Mouse (Mus musculus) neural tube, embryonic 10.5 days (tissue): ENCODE measurements at regions not wholly inside any gene's neighbourhood (a gene's known extent, or its start where the extent isn't known, plus 50 kb on each side); places are given as distances from the start of the nearest gene placed in this dataset.
"Not testable (repeated sequence)": the region's sequence is repeated elsewhere in the genome, so short reads cannot be mapped to it uniquely, and the experiment has no call there.

ENCODE experiments used
- DNase-seq: peaks from one replicate; pipeline ENCODE4 v3.0.0-alpha.2; 2017; ENCODE audit warnings: low spot score; ENCODE audit errors: extremely low spot score

GRCm38 (mm10) chr17:69786985-69787384 is 181.9 kb upstream of the Dlgap1 start:
- DNase-seq: no peak

DNA sequence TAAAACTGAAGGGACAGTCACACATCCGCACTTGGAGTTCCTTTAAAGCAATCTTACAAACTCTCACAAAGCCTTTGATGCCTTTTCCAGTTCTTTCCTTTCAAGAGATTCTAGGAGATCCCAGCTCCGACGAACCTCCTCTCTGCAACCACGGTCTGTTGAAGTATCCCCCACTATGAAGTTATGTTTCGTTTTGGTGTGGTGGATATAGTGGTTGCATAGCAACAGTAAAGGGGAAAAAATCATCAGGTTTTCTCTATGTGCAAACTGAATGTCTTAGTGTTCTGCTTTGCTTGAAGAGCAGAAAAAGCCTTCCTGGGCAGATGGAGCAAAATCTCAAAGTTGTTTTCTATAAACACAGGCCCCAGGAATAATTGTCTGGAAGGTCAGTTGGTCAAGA is 147.4 kb upstream of the Dlgap1 start:
- DNase-seq: no peak

- no peak for DNase-seq
Observed at GRCm38 (mm10) chr17:69821901-69822300, 147.0 kb upstream of the Dlgap1 start.

GRCm38 (mm10) chr17:69822921-69823320 is 146.0 kb upstream of the Dlgap1 start:
- no peak for DNase-seq

DNA sequence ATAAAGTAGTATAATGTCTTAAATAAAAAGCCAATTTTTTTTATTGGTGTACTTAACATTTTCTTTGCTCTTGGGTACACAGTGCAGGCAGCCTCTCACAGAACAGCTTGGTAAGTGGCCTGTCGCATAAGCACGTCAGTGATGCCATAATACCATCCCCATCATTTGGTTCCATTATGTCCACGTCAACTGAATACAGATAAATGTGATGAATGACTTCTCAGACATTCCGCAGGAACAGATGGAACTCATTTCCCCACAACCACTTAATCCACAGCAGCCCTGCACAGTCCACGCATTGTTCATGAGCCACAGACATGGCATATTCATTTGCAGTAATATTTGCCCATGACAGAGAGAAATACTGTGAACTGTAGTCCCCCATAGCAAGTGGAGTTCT is 127.6 kb upstream of the Dlgap1 start:
- no peak for DNase-seq

- no peak for DNase-seq
Observed at GRCm38 (mm10) chr17:69848306-69848705, 120.6 kb upstream of the Dlgap1 start.

GRCm38 (mm10) chr17:69850075-69850474 is 118.8 kb upstream of the Dlgap1 start:
- DNase-seq: no peak

DNA sequence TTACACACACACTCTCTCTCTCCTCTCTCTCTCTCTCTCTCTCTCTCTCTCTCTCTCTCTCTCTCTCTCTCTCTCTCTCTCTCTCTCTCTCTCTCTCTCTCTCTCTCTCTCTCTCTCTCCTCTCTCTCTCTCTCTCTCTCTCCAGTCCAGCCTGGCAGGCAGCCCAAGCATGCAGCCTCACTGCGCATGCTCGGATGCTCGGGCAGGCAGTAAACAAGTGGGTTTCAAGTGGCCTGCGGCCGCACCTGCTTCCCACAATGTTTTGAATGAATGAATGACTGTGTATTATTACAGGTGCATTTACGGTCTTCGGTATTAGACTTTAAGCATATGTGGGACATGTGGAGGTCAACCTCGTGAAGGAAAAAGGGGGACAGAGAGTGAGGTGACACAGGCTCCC is 88.9 kb upstream of the Dlgap1 start:
- DNase-seq: not testable (repeated sequence)

DNA sequence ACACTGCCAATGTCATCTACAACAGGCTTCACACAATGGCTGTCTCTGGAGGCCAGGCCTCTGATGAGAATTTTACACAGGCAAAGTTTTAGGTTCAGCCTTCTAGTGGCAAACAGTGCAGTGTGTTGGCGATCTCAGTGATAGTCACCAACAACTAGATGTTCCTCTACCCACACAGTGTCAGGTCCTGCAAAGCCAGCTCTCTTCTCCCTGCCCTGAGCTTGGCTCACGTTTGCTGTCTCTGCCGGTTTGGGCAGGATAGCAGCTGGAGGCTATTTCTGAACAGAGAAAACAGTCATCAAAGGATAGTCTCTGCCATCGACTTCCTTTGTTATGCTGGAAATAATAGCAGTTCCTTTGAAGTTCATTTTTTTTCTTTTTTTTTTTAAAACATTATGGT is 74.9 kb upstream of the Dlgap1 start:
- DNase-seq: no peak
